11 mouse cellular contexts compared by ENCODE assay signal in the genomic region with DNA sequence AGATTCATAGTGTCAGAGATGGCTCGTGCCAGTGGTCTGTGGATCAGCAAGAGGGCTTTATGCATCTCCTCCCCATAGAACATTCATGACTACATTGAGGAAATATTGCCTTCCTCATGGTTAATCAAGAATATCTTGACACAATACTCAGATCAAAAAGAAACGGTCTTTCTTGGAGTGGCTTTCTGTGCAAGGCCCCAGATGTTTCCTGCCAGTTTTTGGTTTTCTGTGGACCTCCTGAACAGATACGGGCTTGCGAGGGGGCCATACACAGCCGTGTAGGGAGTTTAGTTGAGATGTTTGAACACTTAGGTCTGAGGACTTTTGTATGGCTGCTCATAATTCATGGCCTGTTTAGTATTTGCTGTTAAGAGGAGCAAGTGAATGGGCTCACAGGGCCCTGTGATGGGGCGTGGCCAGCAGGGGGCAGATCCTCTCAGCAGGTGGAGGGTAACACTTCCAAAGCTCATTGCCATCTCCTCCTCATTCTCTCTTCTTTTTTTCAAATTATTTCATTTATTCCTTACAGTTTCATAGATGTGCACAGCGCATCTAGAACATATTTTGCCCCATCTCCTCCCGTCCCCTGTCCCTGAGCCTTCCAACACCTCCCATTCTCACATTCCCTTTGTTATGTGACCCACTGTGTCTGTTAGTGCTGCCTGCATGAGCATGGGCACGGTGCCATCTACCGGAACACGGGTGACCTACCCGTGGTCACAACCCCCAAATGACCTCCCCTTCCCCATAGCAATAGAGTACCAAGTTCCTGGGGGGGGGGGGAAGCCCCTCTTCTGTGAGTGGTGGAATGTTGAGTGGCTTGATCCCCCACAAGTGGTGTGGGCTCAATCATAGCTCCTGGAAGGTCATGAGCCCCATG.
DNase-seq lines count a peak whose midpoint lies in the region; ATAC-seq and TF ChIP-seq lines count a peak whose summit lies in the region.
"Had no signal": no experiment of that assay in that cellular context is flagged by ENCODE, and none has a peak within 500 bp of the region (broad histone marks: within the 10 kb centered on the region; RNA-seq: fewer than 3 reads in every experiment).

No protein-coding gene starts in this region.

- no peak overlapping the region for H3K27ac ChIP-seq in layer of hippocampus, adult 2 months
- no peak overlapping the region for H3K27ac ChIP-seq in stomach, embryonic 15.5 days
- H3K27ac ChIP-seq: hindbrain, embryonic 13.5 days; limb, embryonic 12.5 days; midbrain, embryonic 10.5 days had no signal

- no peaks in the 10 kb centered on the region for H3K36me3 ChIP-seq in E14TG2a.4 (ENCODE audit: insufficient read depth, low read length)
- no peaks in the 10 kb centered on the region for H3K36me3 ChIP-seq in stomach, embryonic 15.5 days
- H3K36me3 ChIP-seq: hindbrain, embryonic 13.5 days; limb, embryonic 12.5 days; midbrain, embryonic 10.5 days had no signal

- peak; percentile 18; the same call in 1 of the 2 replicates for ATAC-seq in stomach, embryonic 15.5 days (ENCODE audit: insufficient read depth, low FRiP score, low read depth)
- no peak for ATAC-seq in activated CD4-positive, CD25-positive, alpha-beta regulatory T cell, adult 4 months

- H3K9me3 ChIP-seq in E14TG2a.4 (ENCODE audit: low read length), result peaks cover 14% of the 10 kb centered on the region
- no peaks in the 10 kb centered on the region for H3K9me3 ChIP-seq in stomach, embryonic 15.5 days
- H3K9me3 ChIP-seq: hindbrain, embryonic 13.5 days; limb, embryonic 12.5 days; midbrain, embryonic 10.5 days had no signal

- peaks cover 7% of the 10 kb centered on the region; the same call in 1 of the 2 replicates for H3K4me1 ChIP-seq in E14TG2a.4 (replicated peaks; ENCODE audit: low read depth, low read length)
- no peaks in the 10 kb centered on the region for H3K4me1 ChIP-seq in stomach, embryonic 15.5 days

- H3K27me3 ChIP-seq in E14TG2a.4 (ENCODE audit: insufficient read depth, low read length), result no peaks in the 10 kb centered on the region
- no peaks in the 10 kb centered on the region for H3K27me3 ChIP-seq in stomach, embryonic 15.5 days (replicated peaks)

- 69% methylated on average over 12 of the region's 12 CpGs for WGBS in stomach, embryonic 15.5 days

- no peak overlapping the region for H3K4me2 ChIP-seq in stomach, embryonic 15.5 days

- H3K9ac ChIP-seq in stomach, embryonic 15.5 days, result no peak overlapping the region
- H3K9ac ChIP-seq: hindbrain, embryonic 13.5 days; limb, embryonic 12.5 days had no signal

- no peak overlapping the region for H3K4me3 ChIP-seq in layer of hippocampus, adult 2 months
- no peak overlapping the region for H3K4me3 ChIP-seq in E14TG2a.4 (replicated peaks; ENCODE audit: low read length)
- no peak overlapping the region for H3K4me3 ChIP-seq in stomach, embryonic 15.5 days (replicated peaks)
- H3K4me3 ChIP-seq: hindbrain, embryonic 13.5 days; limb, embryonic 12.5 days; midbrain, embryonic 10.5 days had no signal

- peak; percentile 66 for TF ChIP-seq CTCF in layer of hippocampus, adult 2 months (conservative IDR thresholded peaks at IDR 0.05)
- TF ChIP-seq CTCF in E14TG2a.4 (conservative IDR thresholded peaks at IDR 0.05; ENCODE audit: low read length), result 0 out of 2 replicates have a peak, but pooled peaks have one; percentile 4

- no peak for DNase-seq in layer of hippocampus, adult 2 months (ENCODE audit: low spot score in 2 of 2)
- DNase-seq in layer of hippocampus, postnatal 14 days (ENCODE audit: low spot score in 2 of 2), result no peak
- peak; percentile 52 for DNase-seq in adrenal gland, postnatal 25 days
- no peak for DNase-seq in neural tube, embryonic 10.5 days (ENCODE audit: extremely low spot score, low spot score)
- DNase-seq: embryo, embryonic 11 days had no signal
